Mouse (Mus musculus): ENCODE data around the gene Negr1.
A peak's percentile ranks its signal among the peaks of the same experiment; 100 is the strongest.

Negr1 gene

GRCm38 (mm10) chr3:156690059-156690605 is 128.5 kb downstream of the Negr1 start:
- DNase-seq (ENCODE audit: low read depth, low spot score) = no peak

GRCm38 (mm10) chr3:156698687-156699086 is 137.1 kb downstream of the Negr1 start:
- peak; percentile 17 for DNase-seq (ENCODE audit: low read depth, low spot score)

GRCm38 (mm10) chr3:156703241-156703640 is 141.6 kb downstream of the Negr1 start:
- no peak for DNase-seq (ENCODE audit: low read depth, low spot score)

GRCm38 (mm10) chr3:156710240-156710639 is 148.6 kb downstream of the Negr1 start:
- no peak for DNase-seq (ENCODE audit: low read depth, low spot score)

GRCm38 (mm10) chr3:156710693-156711092 is 149.1 kb downstream of the Negr1 start:
- no peak for DNase-seq (ENCODE audit: low read depth, low spot score)

- DNase-seq (ENCODE audit: low read depth, low spot score) = no peak
Observed at GRCm38 (mm10) chr3:156736335-156736734, 174.7 kb downstream of the Negr1 start.

- DNase-seq (ENCODE audit: low read depth, low spot score) = no peak
Observed at GRCm38 (mm10) chr3:156739529-156739928, 177.9 kb downstream of the Negr1 start.

- DNase-seq (ENCODE audit: low read depth, low spot score) = no peak
Observed at GRCm38 (mm10) chr3:156743266-156743665, 181.7 kb downstream of the Negr1 start.

GRCm38 (mm10) chr3:156745218-156745770 is 183.7 kb downstream of the Negr1 start:
- no peak for DNase-seq (ENCODE audit: low read depth, low spot score)

- no peak for DNase-seq (ENCODE audit: low read depth, low spot score)
Observed at GRCm38 (mm10) chr3:156747456-156747855, 185.9 kb downstream of the Negr1 start.

GRCm38 (mm10) chr3:156753780-156754373 is 192.3 kb downstream of the Negr1 start:
- no peak for DNase-seq (ENCODE audit: low read depth, low spot score)

GRCm38 (mm10) chr3:156754790-156755530 is 193.4 kb downstream of the Negr1 start:
- no peak for DNase-seq (ENCODE audit: low read depth, low spot score)

- no peak for DNase-seq (ENCODE audit: low read depth, low spot score)
Observed at GRCm38 (mm10) chr3:156765015-156765414, 203.4 kb downstream of the Negr1 start.

- DNase-seq (ENCODE audit: low read depth, low spot score) = no peak
Observed at GRCm38 (mm10) chr3:156766171-156766845, 204.7 kb downstream of the Negr1 start.

- no peak for DNase-seq (ENCODE audit: low read depth, low spot score)
Observed at GRCm38 (mm10) chr3:156771626-156772025, 210.0 kb downstream of the Negr1 start.

GRCm38 (mm10) chr3:156772057-156772456 is 210.5 kb downstream of the Negr1 start:
- DNase-seq (ENCODE audit: low read depth, low spot score) = no peak

GRCm38 (mm10) chr3:156784309-156784852 is 222.8 kb downstream of the Negr1 start:
- DNase-seq (ENCODE audit: low read depth, low spot score) = no peak

GRCm38 (mm10) chr3:156786355-156786754 is 224.8 kb downstream of the Negr1 start:
- no peak for DNase-seq (ENCODE audit: low read depth, low spot score)

- no peak for DNase-seq (ENCODE audit: low read depth, low spot score)
Observed at GRCm38 (mm10) chr3:156791234-156791633, 229.6 kb downstream of the Negr1 start.

GRCm38 (mm10) chr3:156792743-156793142 is 231.1 kb downstream of the Negr1 start:
- DNase-seq (ENCODE audit: low read depth, low spot score) = no peak

GRCm38 (mm10) chr3:156794091-156794490 is 232.5 kb downstream of the Negr1 start:
- no peak for DNase-seq (ENCODE audit: low read depth, low spot score)

GRCm38 (mm10) chr3:156794610-156795009 is 233.0 kb downstream of the Negr1 start:
- DNase-seq (ENCODE audit: low read depth, low spot score) = no peak
